Mouse (Mus musculus) heart, embryonic 11.5 days (tissue): ENCODE measurements around the gene 4930544D05Rik. TPM values are rescaled to one million over a fixed set of nuclear protein-coding genes. Genes with fewer than 3 reads are reported as not detected.

Experiments used
- ATAC-seq: fragments of 200-750 bp; cut with Nextera tagmentation; replicated peaks from 2 replicates; pipeline ENCODE4 v1.8.0; 2017; ENCODE audit warnings: moderate library complexity; ENCODE audit not compliant: insufficient number of reproducible peaks, low FRiP score, low TSS enrichment
- H3K27ac ChIP-seq: fragments of 300-500 bp; sonication (generic); 2 replicates; pipeline ENCODE4 v1.5.1; 2014; ENCODE audit warnings: mild to moderate bottlenecking, low read depth, low read length
- H3K27me3 ChIP-seq: fragments of 300-500 bp; sonication (generic); 2 replicates; pipeline ENCODE4 v1.6.1; 2014; ENCODE audit warnings: mild to moderate bottlenecking, low read length, mixed read lengths; ENCODE audit not compliant: control insufficient read depth, insufficient read depth
- H3K36me3 ChIP-seq: fragments of 300-500 bp; sonication (generic); 2 replicates; pipeline ENCODE4 v1.6.1; 2014; ENCODE audit warnings: mild to moderate bottlenecking, low read length, moderate library complexity, mixed read lengths; ENCODE audit not compliant: control insufficient read depth, insufficient read depth
- H3K4me1 ChIP-seq: fragments of 300-500 bp; sonication (generic); 2 replicates; pipeline ENCODE4 v1.6.1; 2014; ENCODE audit warnings: low read length; ENCODE audit not compliant: control insufficient read depth, insufficient read depth
- H3K4me2 ChIP-seq: fragments of 300-500 bp; sonication (generic); 2 replicates; pipeline ENCODE4 v1.6.1; 2014; ENCODE audit warnings: mild to moderate bottlenecking, moderate library complexity
- H3K4me3 ChIP-seq: fragments of 300-500 bp; sonication (generic); 2 replicates; pipeline ENCODE4 v1.5.1; 2014; ENCODE audit warnings: low read depth, low read length
- H3K9ac ChIP-seq: fragments of 300-500 bp; sonication (generic); 2 replicates; pipeline ENCODE4 v1.6.1; 2014; ENCODE audit warnings: mild to moderate bottlenecking, low read depth, low read length, moderate library complexity
- H3K9me3 ChIP-seq: fragments of 300-500 bp; sonication (generic); replicated peaks from 2 replicates; pipeline ENCODE4 v1.6.1; 2016; ENCODE audit warnings: low read length; ENCODE audit not compliant: control insufficient read depth
- WGBS: fragments of 180-500 bp; shearing (Covaris S2); extraction: QIAGEN DNeasy Blood & Tissue Kit; methylation state at CpG from one replicate; pipeline ENCODE4 v1.1.7; 2014; ENCODE audit not compliant: insufficient replicate concordance; 5-methylcytosine and 5-hydroxymethylcytosine counted together
- polyA plus RNA-seq: library from polyadenylated mRNA; unstranded; fragments of >200 nt; fragmentation: Nextera tagmentation; extraction: Ambion mirVana; gene quantifications from 2 replicates; pipeline ENCODE4 v1.2.1, GENCODE M21; 2014

Gene 4930544D05Rik
- polyA plus RNA-seq, 1 experiment from 2014 or later, result not detected

- H3K4me2 ChIP-seq, result no peak overlapping the region
- no peak for ATAC-seq
- no peak overlapping the region for H3K27ac ChIP-seq
- H3K9me3 ChIP-seq, result no peaks in the 10 kb centered on the region
- H3K9ac ChIP-seq, result no peak overlapping the region
- H3K36me3 ChIP-seq, result no peaks in the 10 kb centered on the region
- no peaks in the 10 kb centered on the region for H3K27me3 ChIP-seq
- WGBS, result 80% methylated on average over 5 of the region's 5 CpGs
- no peak overlapping the region for H3K4me3 ChIP-seq
- 0 out of 2 replicates have a peak, but pooled peaks cover 4% of the 10 kb centered on the region for H3K4me1 ChIP-seq
These were observed 28.7 kb upstream of the 4930544D05Rik start for GRCm38 (mm10) chr11:70586954-70587353.

DNA sequence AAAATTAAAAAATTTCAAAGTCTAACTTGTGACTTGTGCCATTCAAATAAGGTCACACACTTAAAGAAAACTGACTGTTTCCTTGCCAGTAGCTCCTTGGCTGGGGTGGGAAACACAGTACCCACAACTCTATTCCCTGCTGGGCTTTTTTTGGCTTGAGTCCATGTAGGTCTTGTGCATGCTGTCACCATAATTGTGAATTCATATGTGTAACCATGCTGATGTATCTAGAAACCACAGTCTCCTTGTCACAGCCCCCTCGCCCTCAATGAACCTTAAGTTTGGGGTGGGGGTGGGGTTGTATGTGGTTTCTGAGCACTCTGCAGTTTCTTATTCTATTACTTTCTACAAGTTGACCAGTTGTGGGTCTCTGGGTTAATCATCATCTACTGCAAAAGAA, 23.9 kb upstream of the 4930544D05Rik start:
- Histone ChIP-seq H3K4me3 (no peak overlapping the region), H3K9me3 (no peaks in the 10 kb centered on the region), H3K27me3 (no peaks in the 10 kb centered on the region), H3K9ac (no peak overlapping the region), H3K27ac (no peak overlapping the region), H3K4me2 (no peak overlapping the region), H3K4me1 (peaks cover 4% of the 10 kb centered on the region; the same call in 1 of the 2 replicates), H3K36me3 (no peaks in the 10 kb centered on the region; the same call in 1 of the 2 replicates)
- WGBS, result 80% methylated on average over 1 of the region's 1 CpGs
- ATAC-seq, result no peak

GRCm38 (mm10) chr11:70594253-70594989, 21.2 kb upstream of the 4930544D05Rik start:
- peaks cover 8% of the 10 kb centered on the region; the same call in 1 of the 2 replicates for H3K4me1 ChIP-seq
- no peak overlapping the region for H3K4me2 ChIP-seq
- H3K27ac ChIP-seq, result no peak overlapping the region
- H3K27me3 ChIP-seq, result no peaks in the 10 kb centered on the region
- H3K9ac ChIP-seq, result no peak overlapping the region
- H3K4me3 ChIP-seq, result no peak overlapping the region
- no peaks in the 10 kb centered on the region for H3K9me3 ChIP-seq
- ATAC-seq, result no peak
- H3K36me3 ChIP-seq, result peaks cover 5% of the 10 kb centered on the region; the same call in 1 of the 2 replicates
- 68% methylated on average over 15 of the region's 15 CpGs for WGBS

DNA sequence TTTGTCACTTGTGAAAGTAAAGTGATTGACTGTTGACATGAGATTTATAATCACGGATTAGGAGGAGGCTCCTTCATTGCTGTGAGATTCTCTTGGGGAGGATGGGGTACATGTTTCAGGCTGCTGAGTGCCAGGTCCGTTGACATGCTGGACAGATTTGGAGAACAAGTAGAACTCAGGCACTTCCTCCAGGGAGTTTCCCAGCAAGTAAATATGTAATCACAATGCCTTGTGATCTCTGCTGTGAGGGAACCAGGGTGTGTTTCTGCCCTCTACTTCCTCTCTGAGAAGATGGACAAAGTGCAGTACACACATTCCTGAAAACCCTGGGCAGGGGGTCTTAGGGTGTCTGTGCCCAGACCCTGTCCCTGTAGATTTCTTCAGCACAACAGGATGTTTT, 20.0 kb upstream of the 4930544D05Rik start:
- H3K27me3 ChIP-seq, result no peaks in the 10 kb centered on the region
- no peak overlapping the region for H3K27ac ChIP-seq
- H3K36me3 ChIP-seq, result peaks cover 5% of the 10 kb centered on the region; the same call in 1 of the 2 replicates
- no peak overlapping the region for H3K4me2 ChIP-seq
- 68% methylated on average over 2 of the region's 2 CpGs for whole genome bisulfite sequencing
- no peak for ATAC-seq
- H3K9me3 ChIP-seq, result no peaks in the 10 kb centered on the region
- no peak overlapping the region for H3K9ac ChIP-seq
- H3K4me1 ChIP-seq, result peaks cover 8% of the 10 kb centered on the region; the same call in 1 of the 2 replicates
- no peak overlapping the region for H3K4me3 ChIP-seq

GRCm38 (mm10) chr11:70596094-70596493, 19.6 kb upstream of the 4930544D05Rik start:
- Histone ChIP-seq H3K4me3 (no peak overlapping the region), H3K27ac (no peak overlapping the region), H3K27me3 (no peaks in the 10 kb centered on the region), H3K9ac (no peak overlapping the region), H3K9me3 (no peaks in the 10 kb centered on the region), H3K36me3 (peaks cover 5% of the 10 kb centered on the region; the same call in 1 of the 2 replicates), H3K4me2 (no peak overlapping the region), H3K4me1 (peaks cover 8% of the 10 kb centered on the region; the same call in 1 of the 2 replicates)
- WGBS, result 70% methylated on average over 4 of the region's 4 CpGs
- no peak for ATAC-seq

- no peak for ATAC-seq
- Histone ChIP-seq H3K4me1 (peaks cover 8% of the 10 kb centered on the region; the same call in 1 of the 2 replicates), H3K27me3 (no peaks in the 10 kb centered on the region), H3K4me2 (no peak overlapping the region), H3K9me3 (no peaks in the 10 kb centered on the region), H3K4me3 (no peak overlapping the region), H3K36me3 (peaks cover 5% of the 10 kb centered on the region; the same call in 1 of the 2 replicates), H3K9ac (no peak overlapping the region), H3K27ac (no peak overlapping the region)
- WGBS, result 77% methylated on average over 6 of the region's 6 CpGs
These were observed 18.3 kb upstream of the 4930544D05Rik start for GRCm38 (mm10) chr11:70597301-70597700.

- Histone ChIP-seq H3K4me2 (no peak overlapping the region), H3K27me3 (no peaks in the 10 kb centered on the region), H3K36me3 (peaks cover 5% of the 10 kb centered on the region; the same call in 1 of the 2 replicates), H3K9me3 (no peaks in the 10 kb centered on the region), H3K27ac (no peak overlapping the region), H3K9ac (no peak overlapping the region), H3K4me3 (no peak overlapping the region), H3K4me1 (peaks cover 8% of the 10 kb centered on the region; the same call in 1 of the 2 replicates)
- no peak for ATAC-seq
- WGBS, result 92% methylated on average over 9 of the region's 9 CpGs
These were observed 17.1 kb upstream of the 4930544D05Rik start for GRCm38 (mm10) chr11:70598451-70598953.

GRCm38 (mm10) chr11:70605024-70605566, 10.6 kb upstream of the 4930544D05Rik start:
- no peaks in the 10 kb centered on the region for H3K4me1 ChIP-seq
- no peak overlapping the region for H3K4me2 ChIP-seq
- H3K9ac ChIP-seq, result no peak overlapping the region
- H3K9me3 ChIP-seq, result no peaks in the 10 kb centered on the region
- H3K4me3 ChIP-seq, result no peak overlapping the region
- 54% methylated on average over 14 of the region's 14 CpGs for WGBS
- no peak overlapping the region for H3K27ac ChIP-seq
- ATAC-seq, result no peak
- H3K36me3 ChIP-seq, result peaks cover 34% of the 10 kb centered on the region
- H3K27me3 ChIP-seq, result no peaks in the 10 kb centered on the region
